Mouse (Mus musculus) neural tube, embryonic 11.5 days (tissue): ENCODE data around the gene Taf8. TPM values are rescaled to one million over a fixed set of nuclear protein-coding genes. Genes with fewer than 3 reads are reported as not detected.
A peak's percentile ranks its signal among the peaks of the same experiment; 100 is the strongest.
"Not testable (repeated sequence)": the region's sequence is repeated elsewhere in the genome, so short reads cannot be mapped to it uniquely, and the experiment has no call there.

Experiments used
- ATAC-seq: fragments of 200-750 bp; cut with Nextera tagmentation; 2 replicates; pipeline ENCODE4 v1.8.0; 2017; ENCODE audit warnings: moderate number of reproducible peaks, mild to moderate bottlenecking, moderate TSS enrichment, moderate library complexity; ENCODE audit not compliant: insufficient read depth, low FRiP score, low TSS enrichment
- DNase-seq: peaks from one replicate; pipeline ENCODE4 v3.0.0-alpha.2; 2015; ENCODE audit warnings: low spot score
- H3K27ac ChIP-seq: fragments of 300-500 bp; sonication (generic); 2 replicates; pipeline ENCODE4 v1.5.1; 2014; ENCODE audit warnings: low read depth, mild to moderate bottlenecking, low read length
- H3K27me3 ChIP-seq: fragments of 300-500 bp; sonication (generic); 2 replicates; pipeline ENCODE4 v1.6.1; 2014; ENCODE audit warnings: mild to moderate bottlenecking, low read length, mixed read lengths; ENCODE audit not compliant: control insufficient read depth, insufficient read depth
- H3K36me3 ChIP-seq: fragments of 300-500 bp; sonication (generic); 2 replicates; pipeline ENCODE4 v1.6.1; 2014; ENCODE audit warnings: mild to moderate bottlenecking, low read length, moderate library complexity, mixed read lengths; ENCODE audit not compliant: control insufficient read depth, insufficient read depth
- H3K4me1 ChIP-seq: fragments of 300-500 bp; sonication (generic); 2 replicates; pipeline ENCODE4 v1.6.1; 2014; ENCODE audit warnings: low read length, mixed read lengths; ENCODE audit not compliant: control insufficient read depth, insufficient read depth
- H3K4me2 ChIP-seq: fragments of 300-500 bp; sonication (generic); 2 replicates; pipeline ENCODE4 v1.6.1; 2014; ENCODE audit warnings: low read depth, mild to moderate bottlenecking, moderate library complexity
- H3K4me3 ChIP-seq: fragments of 300-500 bp; sonication (generic); 2 replicates; pipeline ENCODE4 v1.5.1; 2014; ENCODE audit warnings: low read depth, low read length
- H3K9ac ChIP-seq: fragments of 300-500 bp; sonication (generic); 2 replicates; pipeline ENCODE4 v1.6.1; 2014; ENCODE audit warnings: mild to moderate bottlenecking, low read length
- H3K9me3 ChIP-seq: fragments of 300-500 bp; sonication (generic); 2 replicates; pipeline ENCODE4 v1.6.1; 2016; ENCODE audit warnings: low read length; ENCODE audit not compliant: control insufficient read depth
- WGBS: fragments of 180-500 bp; shearing (Covaris S2); extraction: QIAGEN DNeasy Blood & Tissue Kit; methylation state at CpG from one replicate; pipeline ENCODE4 v1.1.7; 2014; 5-methylcytosine and 5-hydroxymethylcytosine counted together
- polyA plus RNA-seq: library from polyadenylated mRNA; unstranded; fragments of >200 nt; fragmentation: Nextera tagmentation; extraction: Ambion mirVana; gene quantifications from 2 replicates; pipeline ENCODE4 v1.2.1, GENCODE M21; 2014

Gene Taf8
- polyA plus RNA-seq, 1 experiment from 2014 or later = 27.5 TPM

DNA sequence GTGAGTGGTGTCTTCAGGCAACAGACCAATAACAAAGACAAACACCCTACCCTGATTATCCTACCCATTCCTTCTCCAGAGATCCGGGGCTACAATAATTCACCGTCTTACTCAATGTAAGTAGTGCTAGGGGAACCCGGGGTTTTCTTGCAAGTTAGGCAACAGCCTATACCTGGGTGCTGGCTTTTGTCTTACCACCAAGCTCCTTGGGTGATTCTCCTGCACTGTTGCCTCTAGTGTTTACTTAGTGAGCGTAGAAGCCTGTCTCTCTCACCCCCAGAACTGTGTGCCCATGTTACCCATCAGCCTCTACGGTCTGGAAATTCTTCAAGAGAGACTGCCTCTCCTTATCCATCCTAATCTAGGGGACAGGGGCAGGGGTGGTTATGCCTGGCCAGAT lies 2.1 kb upstream of the Taf8 start:
- peak overlapping the region; percentile 65 for H3K4me2 ChIP-seq
- no peaks in the 10 kb centered on the region for H3K27me3 ChIP-seq
- peak overlapping the region; percentile 28; the same call in 1 of the 2 replicates for H3K4me3 ChIP-seq
- no peak for ATAC-seq
- no peak for DNase-seq
- no peak overlapping the region for H3K27ac ChIP-seq
- 81% methylated on average over 5 of the region's 5 CpGs for WGBS
- no peaks in the 10 kb centered on the region for H3K9me3 ChIP-seq
- H3K36me3 ChIP-seq = no peaks in the 10 kb centered on the region
- H3K4me1 ChIP-seq = peaks cover 7% of the 10 kb centered on the region
- H3K9ac ChIP-seq = peak overlapping the region; percentile 56; the same call in 1 of the 2 replicates

DNA sequence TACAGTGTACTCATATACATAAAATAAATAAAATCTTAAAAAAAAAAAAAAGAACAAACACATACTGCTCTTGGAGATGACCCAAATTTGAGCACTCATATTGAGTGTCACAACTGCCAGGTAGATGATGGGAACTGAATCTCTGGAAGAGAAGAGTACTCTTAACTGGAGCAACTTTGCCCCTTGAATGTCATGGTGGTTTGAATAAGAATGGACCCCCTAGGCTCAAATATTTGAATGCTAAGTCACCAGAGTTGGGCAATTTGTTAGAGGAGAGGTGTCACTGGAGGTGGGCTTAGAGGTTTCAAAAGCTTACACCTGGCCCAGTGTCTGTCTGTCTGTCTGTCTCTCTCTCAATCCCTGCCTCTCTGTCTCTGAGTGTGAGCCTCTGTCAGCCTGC lies 1.6 kb upstream of the Taf8 start:
- H3K27ac ChIP-seq = no peak overlapping the region
- no peak overlapping the region for H3K9ac ChIP-seq
- ATAC-seq (no peak), DNase-seq (no peak)
- H3K4me1 ChIP-seq = peaks cover 7% of the 10 kb centered on the region
- no peak overlapping the region for H3K4me3 ChIP-seq
- no peaks in the 10 kb centered on the region for H3K9me3 ChIP-seq
- H3K36me3 ChIP-seq = no peaks in the 10 kb centered on the region
- H3K27me3 ChIP-seq = no peaks in the 10 kb centered on the region
- no peak overlapping the region for H3K4me2 ChIP-seq

DNA sequence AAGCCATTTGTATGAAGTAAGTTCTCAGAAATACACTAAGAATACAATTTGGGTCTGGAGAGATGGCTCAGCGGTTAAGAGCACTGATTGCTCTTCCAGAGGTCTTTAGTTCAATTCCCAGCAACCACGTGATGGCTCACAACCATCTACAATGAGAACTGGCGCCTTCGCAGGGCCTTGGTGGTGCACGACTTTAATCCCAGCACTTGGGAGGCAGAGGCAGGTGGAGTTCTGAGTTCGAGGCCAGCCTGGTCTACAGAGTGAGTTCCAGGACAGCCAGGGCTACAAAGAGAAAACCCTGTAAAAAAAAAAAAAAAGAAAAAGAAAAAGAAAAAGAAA lies 584 bp upstream of the Taf8 start:
- H3K4me2 ChIP-seq, H3K27ac ChIP-seq, H3K36me3 ChIP-seq, H3K27me3 ChIP-seq, H3K4me1 ChIP-seq, H3K4me3 ChIP-seq, H3K9ac ChIP-seq, DNase-seq, H3K9me3 ChIP-seq, ATAC-seq: not testable (repeated sequence)
- 81% methylated on average over 6 of the region's 6 CpGs for WGBS

DNA sequence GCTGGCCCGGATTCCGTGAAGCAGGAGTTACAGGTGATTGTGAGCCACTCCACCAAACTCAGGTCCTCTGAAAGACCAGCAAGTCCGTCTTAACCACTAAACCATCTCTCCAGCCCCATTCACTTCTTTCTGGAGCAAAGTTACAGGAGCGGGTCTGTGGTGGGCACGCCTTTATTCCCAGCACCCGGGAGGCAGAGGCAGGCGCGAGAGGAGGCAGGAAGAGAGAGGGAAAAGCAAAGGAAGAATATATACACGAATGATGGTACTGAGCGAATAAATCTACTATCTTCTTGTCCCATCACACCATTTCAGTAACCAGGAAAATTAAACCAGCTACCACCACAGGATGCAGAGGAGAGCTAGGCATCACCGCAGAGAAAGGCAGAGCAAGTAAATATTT lies 561 bp downstream of the Taf8 start:
- H3K27me3 ChIP-seq = no peaks in the 10 kb centered on the region
- H3K36me3 ChIP-seq = peaks cover 6% of the 10 kb centered on the region; the same call in 1 of the 2 replicates
- peaks cover 7% of the 10 kb centered on the region for H3K4me1 ChIP-seq
- no peaks in the 10 kb centered on the region for H3K9me3 ChIP-seq
- no peak for DNase-seq
- H3K4me2 ChIP-seq = peak overlapping the region; percentile 64
- H3K9ac ChIP-seq = peak overlapping the region; percentile 71
- 11% methylated on average over 11 of the region's 11 CpGs for WGBS
- H3K27ac ChIP-seq = no peak overlapping the region
- 0 out of 2 replicates have a peak, but pooled peaks have one; percentile 3 for ATAC-seq
- peak overlapping the region; percentile 55 for H3K4me3 ChIP-seq

DNA sequence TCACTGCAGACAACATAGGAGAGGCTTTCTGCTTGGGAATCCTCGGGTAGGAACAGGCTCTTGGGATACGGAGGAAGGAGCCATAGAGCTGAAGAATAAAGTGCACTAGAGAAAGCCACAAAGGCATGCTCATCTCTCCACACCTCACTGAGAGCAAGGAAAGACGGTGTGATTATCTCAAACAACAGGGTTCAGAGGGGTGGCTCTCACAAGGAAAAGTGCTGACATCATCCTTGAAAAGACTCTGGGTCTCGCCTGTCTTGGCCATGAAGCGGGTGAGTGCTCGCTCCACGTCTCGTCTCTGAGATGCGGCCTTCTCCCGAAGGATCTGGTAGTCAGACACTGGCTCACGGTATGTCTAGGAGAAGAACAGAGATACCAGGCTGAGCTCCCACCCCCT lies 8.0 kb downstream of the Taf8 start:
- peaks cover 21% of the 10 kb centered on the region for H3K36me3 ChIP-seq

DNA sequence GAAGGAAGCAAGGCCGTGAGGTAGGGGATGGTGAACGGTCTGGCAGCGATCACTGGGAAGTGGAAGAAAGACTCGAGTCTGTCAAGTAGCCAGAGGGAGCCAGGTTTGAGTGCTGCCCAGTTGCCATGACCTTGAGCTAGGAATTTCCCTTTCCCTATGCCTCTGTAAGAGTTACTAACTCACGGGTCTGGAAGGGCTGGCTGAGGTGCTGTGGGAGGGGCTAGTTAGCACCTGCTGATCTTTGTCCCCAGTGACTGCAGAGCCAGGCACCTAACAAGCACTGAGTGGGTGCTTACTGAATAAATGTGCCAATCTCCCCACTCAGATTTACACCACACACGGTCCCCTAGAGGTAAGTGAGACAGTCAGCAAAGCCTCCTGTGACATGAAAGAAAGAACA lies 8.4 kb downstream of the Taf8 start:
- WGBS = 93% methylated on average over 6 of the region's 6 CpGs
- Histone ChIP-seq H3K9ac (no peak overlapping the region), H3K27me3 (no peaks in the 10 kb centered on the region), H3K4me3 (no peak overlapping the region), H3K4me1 (no peaks in the 10 kb centered on the region), H3K36me3 (peaks cover 21% of the 10 kb centered on the region), H3K4me2 (no peak overlapping the region), H3K27ac (no peak overlapping the region), H3K9me3 (no peaks in the 10 kb centered on the region)
- DNase-seq = no peak
- ATAC-seq = no peak

More for the DNA sequence above, 8.0 kb downstream of the Taf8 start:
- WGBS = 89% methylated on average over 11 of the region's 11 CpGs
- Histone ChIP-seq H3K27ac (no peak overlapping the region), H3K9ac (no peak overlapping the region), H3K4me3 (no peak overlapping the region), H3K4me1 (no peaks in the 10 kb centered on the region), H3K9me3 (no peaks in the 10 kb centered on the region), H3K27me3 (no peaks in the 10 kb centered on the region), H3K4me2 (no peak overlapping the region)
- DNase-seq (no peak), ATAC-seq (no peak)

DNA sequence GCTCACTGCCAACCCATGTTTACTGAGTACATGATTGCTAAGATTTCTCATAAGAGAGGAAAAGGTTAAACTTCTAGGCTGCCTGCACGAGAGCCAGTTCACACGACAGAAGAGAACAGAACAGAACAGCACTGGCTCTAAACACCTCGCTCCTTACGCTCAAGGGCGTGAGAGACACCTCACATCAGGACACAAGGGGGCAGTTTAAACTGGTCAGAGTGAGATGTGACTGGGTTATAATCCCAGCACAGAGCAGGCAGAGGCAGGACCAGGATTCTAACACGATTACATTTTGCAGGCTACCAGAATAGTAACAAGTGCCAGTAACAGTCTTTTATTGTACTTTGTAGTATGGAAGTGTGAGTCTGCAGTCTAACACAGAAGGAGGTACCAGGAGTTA lies 9.4 kb downstream of the Taf8 start:
- 84% methylated on average over 6 of the region's 6 CpGs for WGBS
- Histone ChIP-seq H3K4me3 (no peak overlapping the region), H3K4me2 (no peak overlapping the region), H3K9ac (no peak overlapping the region), H3K9me3 (no peaks in the 10 kb centered on the region), H3K27ac (no peak overlapping the region), H3K4me1 (no peaks in the 10 kb centered on the region), H3K36me3 (peaks cover 21% of the 10 kb centered on the region), H3K27me3 (no peaks in the 10 kb centered on the region)
- DNase-seq (no peak), ATAC-seq (no peak)

DNA sequence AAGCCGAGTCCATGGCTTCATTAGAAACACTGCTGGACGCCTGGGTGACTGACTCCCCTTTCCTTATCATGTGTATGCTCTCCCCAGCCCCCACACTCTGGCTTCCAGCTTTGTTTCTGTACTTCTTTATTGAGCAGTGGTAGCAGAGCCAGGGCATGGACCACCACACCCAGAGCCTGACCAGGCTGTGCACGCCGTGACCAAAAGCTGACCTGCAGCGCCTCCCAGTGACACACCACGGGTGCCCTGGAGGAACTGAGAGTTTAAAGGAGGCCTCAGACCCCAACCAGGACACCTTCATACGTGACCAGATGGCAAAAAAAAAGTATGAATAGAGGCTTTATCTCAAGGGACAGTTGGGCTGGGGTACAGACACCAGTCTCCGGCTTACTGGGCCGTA lies 11.3 kb downstream of the Taf8 start:
- H3K27ac ChIP-seq = no peak overlapping the region
- 92% methylated on average over 9 of the region's 9 CpGs for WGBS
- H3K4me2 ChIP-seq = no peak overlapping the region
- DNase-seq (no peak), ATAC-seq (no peak)
- H3K4me3 ChIP-seq = no peak overlapping the region
- H3K9me3 ChIP-seq = no peaks in the 10 kb centered on the region
- H3K4me1 ChIP-seq = no peaks in the 10 kb centered on the region
- H3K9ac ChIP-seq = no peak overlapping the region
- no peaks in the 10 kb centered on the region for H3K27me3 ChIP-seq
- peaks cover 13% of the 10 kb centered on the region for H3K36me3 ChIP-seq

DNA sequence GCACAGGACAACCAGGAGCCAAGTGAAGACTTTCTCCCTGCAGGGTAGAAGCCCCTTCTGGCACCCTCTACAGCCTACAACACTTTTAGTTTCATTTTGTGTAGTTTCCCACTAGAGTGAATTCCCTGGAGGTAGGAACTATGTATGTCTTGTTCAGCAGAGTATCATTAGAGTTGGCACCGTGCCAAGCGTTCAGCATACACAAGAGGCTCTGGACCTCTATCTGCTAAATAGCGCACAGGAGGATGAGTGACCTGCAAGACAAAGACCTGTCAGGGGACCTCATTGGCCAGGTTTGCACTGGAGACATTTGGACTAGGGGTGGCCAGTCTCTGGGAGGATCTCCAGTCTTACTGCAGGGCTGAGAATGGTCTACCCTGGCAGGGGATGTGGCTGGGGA lies 16.3 kb downstream of the Taf8 start:
- H3K27ac ChIP-seq = no peak overlapping the region

More for the DNA sequence above, 16.3 kb downstream of the Taf8 start:
- Histone ChIP-seq H3K9ac (no peak overlapping the region), H3K27me3 (no peaks in the 10 kb centered on the region), H3K4me1 (peaks cover 4% of the 10 kb centered on the region; the same call in 1 of the 2 replicates), H3K36me3 (no peaks in the 10 kb centered on the region), H3K4me3 (no peak overlapping the region), H3K9me3 (no peaks in the 10 kb centered on the region), H3K4me2 (no peak overlapping the region)
- ATAC-seq (no peak), DNase-seq (no peak)
- WGBS = 92% methylated on average over 3 of the region's 3 CpGs
